Mouse (Mus musculus) intestine, embryonic 15.5 days (tissue): Measurements from ENCODE around the gene Tpm1. TPM values are rescaled to one million over a fixed set of nuclear protein-coding genes. Genes with fewer than 3 reads are reported as not detected.

Experiments
- ATAC-seq: fragments of 200-750 bp; cut with Nextera tagmentation; 2 replicates; pipeline ENCODE4 v1.8.0; 2017; ENCODE audit warnings: moderate TSS enrichment, moderate library complexity
- H3K27ac ChIP-seq: fragments of 300-500 bp; sonication (generic); 2 replicates; pipeline ENCODE4 v1.5.1; 2015; ENCODE audit warnings: mild to moderate bottlenecking, inconsistent platforms
- H3K27me3 ChIP-seq: fragments of 300-500 bp; sonication (generic); replicated peaks from 2 replicates; pipeline ENCODE4 v1.6.1; 2015; ENCODE audit warnings: inconsistent platforms
- H3K36me3 ChIP-seq: fragments of 300-500 bp; sonication (generic); 2 replicates; pipeline ENCODE4 v1.6.1; 2015; ENCODE audit warnings: inconsistent platforms
- H3K4me1 ChIP-seq: fragments of 300-500 bp; sonication (generic); replicated peaks from 2 replicates; pipeline ENCODE4 v1.6.1; 2015; ENCODE audit warnings: inconsistent platforms
- H3K4me2 ChIP-seq: fragments of 300-500 bp; sonication (generic); replicated peaks from 2 replicates; pipeline ENCODE4 v1.6.1; 2015; ENCODE audit warnings: mild to moderate bottlenecking, inconsistent platforms
- H3K4me3 ChIP-seq: fragments of 300-500 bp; sonication (generic); replicated peaks from 2 replicates; pipeline ENCODE4 v1.5.1; 2015; ENCODE audit warnings: inconsistent platforms
- H3K9ac ChIP-seq: fragments of 300-500 bp; sonication (generic); 2 replicates; pipeline ENCODE4 v1.6.1; 2015; ENCODE audit warnings: inconsistent platforms
- H3K9me3 ChIP-seq: fragments of 300-500 bp; sonication (generic); 2 replicates; pipeline ENCODE4 v1.6.1; 2016; ENCODE audit warnings: inconsistent platforms
- WGBS: fragments of 180-500 bp; shearing (Covaris S2); methylation state at CpG from one replicate; pipeline ENCODE4 v1.1.7; 2015; 5-methylcytosine and 5-hydroxymethylcytosine counted together
- polyA plus RNA-seq: library from polyadenylated mRNA; unstranded; fragments of >200 nt; fragmentation: Nextera tagmentation; extraction: Ambion mirVana; gene quantifications from 2 replicates; pipeline ENCODE4 v1.2.1, GENCODE M21; 2015

Tpm1 gene
- polyA plus RNA-seq, 1 experiment from 2014 or later = 1,099 TPM

GRCm38 (mm10) chr9:66991021-66991749 lies 58.0 kb downstream of the Tpm1 start:
- H3K27me3 ChIP-seq = no peaks in the 10 kb centered on the region
- H3K27ac ChIP-seq = no peak overlapping the region
- no peak overlapping the region for H3K4me3 ChIP-seq
- 60% methylated on average over 9 of the region's 9 CpGs for WGBS
- peaks cover 30% of the 10 kb centered on the region for H3K4me1 ChIP-seq
- H3K9me3 ChIP-seq = no peaks in the 10 kb centered on the region
- ATAC-seq = no peak
- H3K4me2 ChIP-seq = no peak overlapping the region
- H3K9ac ChIP-seq = no peak overlapping the region
- no peaks in the 10 kb centered on the region for H3K36me3 ChIP-seq

GRCm38 (mm10) chr9:66990046-66990445 lies 59.2 kb downstream of the Tpm1 start:
- Histone ChIP-seq H3K9me3 (no peaks in the 10 kb centered on the region), H3K27ac (peak overlapping the region; percentile 90), H3K4me3 (no peak overlapping the region), H3K27me3 (no peaks in the 10 kb centered on the region), H3K4me1 (peaks cover 30% of the 10 kb centered on the region), H3K9ac (no peak overlapping the region), H3K36me3 (no peaks in the 10 kb centered on the region), H3K4me2 (no peak overlapping the region; the same call in 1 of the 2 replicates)
- WGBS = 86% methylated on average over 5 of the region's 5 CpGs
- no peak for ATAC-seq

GRCm38 (mm10) chr9:66989581-66989980 lies 59.6 kb downstream of the Tpm1 start:
- WGBS = 43% methylated on average over 6 of the region's 6 CpGs

GRCm38 (mm10) chr9:66988888-66989414 lies 60.3 kb downstream of the Tpm1 start:
- 12% methylated on average over 6 of the region's 6 CpGs for WGBS

More at GRCm38 (mm10) chr9:66989581-66989980, 59.6 kb downstream of the Tpm1 start:
- peak overlapping the region; percentile 90 for H3K27ac ChIP-seq
- H3K36me3 ChIP-seq = no peaks in the 10 kb centered on the region
- H3K9ac ChIP-seq = no peak overlapping the region
- H3K9me3 ChIP-seq = no peaks in the 10 kb centered on the region
- no peak overlapping the region; the same call in 1 of the 2 replicates for H3K4me2 ChIP-seq
- H3K4me1 ChIP-seq = peaks cover 30% of the 10 kb centered on the region
- ATAC-seq = no peak
- no peak overlapping the region for H3K4me3 ChIP-seq
- no peaks in the 10 kb centered on the region for H3K27me3 ChIP-seq

GRCm38 (mm10) chr9:66988198-66988887 lies 60.9 kb downstream of the Tpm1 start:
- Histone ChIP-seq H3K4me3 (no peak overlapping the region), H3K27ac (peak overlapping the region; percentile 90), H3K4me1 (peaks cover 30% of the 10 kb centered on the region), H3K27me3 (no peaks in the 10 kb centered on the region), H3K9me3 (no peaks in the 10 kb centered on the region), H3K36me3 (no peaks in the 10 kb centered on the region), H3K9ac (no peak overlapping the region), H3K4me2 (no peak overlapping the region)
- WGBS = 46% methylated on average over 11 of the region's 11 CpGs
- ATAC-seq = peak; percentile 52

More at GRCm38 (mm10) chr9:66988888-66989414, 60.3 kb downstream of the Tpm1 start:
- peaks cover 30% of the 10 kb centered on the region for H3K4me1 ChIP-seq
- peak overlapping the region; percentile 90 for H3K27ac ChIP-seq
- ATAC-seq = peak; percentile 89
- H3K9ac ChIP-seq = no peak overlapping the region
- no peak overlapping the region for H3K4me2 ChIP-seq
- no peaks in the 10 kb centered on the region for H3K9me3 ChIP-seq
- no peak overlapping the region for H3K4me3 ChIP-seq
- no peaks in the 10 kb centered on the region for H3K36me3 ChIP-seq
- no peaks in the 10 kb centered on the region for H3K27me3 ChIP-seq

DNA sequence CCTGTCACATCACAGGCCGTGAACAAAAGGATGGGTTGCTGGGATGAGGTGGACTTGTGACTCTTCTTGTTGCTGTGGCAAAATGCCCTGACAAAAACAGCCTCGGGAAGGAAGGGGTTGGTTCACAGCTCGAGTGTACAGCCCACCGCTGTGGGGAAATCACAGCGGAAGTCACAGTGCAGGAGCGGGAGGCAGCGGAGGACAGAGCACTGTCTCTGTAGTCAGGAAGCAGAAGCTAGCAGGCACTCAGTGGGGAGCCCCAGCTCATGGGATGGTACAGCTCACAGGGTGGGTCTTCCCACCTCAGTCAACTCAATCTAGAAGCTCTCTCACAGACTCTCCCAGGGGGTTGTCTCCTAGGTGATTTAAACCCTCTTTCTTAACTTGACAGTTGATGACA lies 63.8 kb downstream of the Tpm1 start:
- H3K4me1 ChIP-seq = peaks cover 25% of the 10 kb centered on the region
- no peak overlapping the region for H3K4me2 ChIP-seq
- H3K9ac ChIP-seq = no peak overlapping the region
- no peak for ATAC-seq
- H3K9me3 ChIP-seq = no peaks in the 10 kb centered on the region
- H3K4me3 ChIP-seq = no peak overlapping the region
- no peaks in the 10 kb centered on the region for H3K27me3 ChIP-seq
- H3K36me3 ChIP-seq = no peaks in the 10 kb centered on the region
- H3K27ac ChIP-seq = no peak overlapping the region
- WGBS = 87% methylated on average over 7 of the region's 7 CpGs

- no peak overlapping the region for H3K4me2 ChIP-seq
- ATAC-seq = no peak
- 83% methylated on average over 7 of the region's 7 CpGs for WGBS
- H3K9me3 ChIP-seq = no peaks in the 10 kb centered on the region
- H3K4me3 ChIP-seq = no peak overlapping the region
- no peaks in the 10 kb centered on the region for H3K27me3 ChIP-seq
- no peaks in the 10 kb centered on the region for H3K4me1 ChIP-seq
- H3K9ac ChIP-seq = no peak overlapping the region
- no peaks in the 10 kb centered on the region for H3K36me3 ChIP-seq
- H3K27ac ChIP-seq = no peak overlapping the region
Measured at GRCm38 (mm10) chr9:66982085-66982484, 67.1 kb downstream of the Tpm1 start.

GRCm38 (mm10) chr9:66980458-66980857 lies 68.7 kb downstream of the Tpm1 start:
- peak; percentile 39; the same call in 1 of the 2 replicates for ATAC-seq
- no peaks in the 10 kb centered on the region for H3K9me3 ChIP-seq
- 9% methylated on average over 5 of the region's 5 CpGs for WGBS

DNA sequence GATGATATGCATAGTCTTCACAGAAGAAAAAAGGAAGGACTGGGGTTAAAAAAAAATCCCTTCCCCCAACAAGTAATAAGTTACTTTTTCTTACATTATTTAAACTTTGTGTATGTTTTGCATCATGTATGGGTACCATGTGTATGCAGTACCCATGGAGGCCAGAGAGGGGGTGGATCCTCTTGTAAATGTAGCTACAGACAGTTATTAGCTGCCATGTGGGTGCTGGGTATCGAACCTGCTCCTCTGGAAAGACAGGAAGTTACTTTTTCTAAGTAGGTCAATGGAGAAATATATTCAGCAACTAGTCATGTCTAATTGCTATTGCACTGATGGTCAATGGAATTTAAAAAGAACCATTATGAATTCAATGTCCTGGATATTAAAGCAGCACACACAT lies 70.7 kb downstream of the Tpm1 start:
- Histone ChIP-seq H3K4me1 (no peaks in the 10 kb centered on the region), H3K4me2 (no peak overlapping the region), H3K9ac (no peak overlapping the region), H3K36me3 (no peaks in the 10 kb centered on the region), H3K9me3 (no peaks in the 10 kb centered on the region), H3K27me3 (no peaks in the 10 kb centered on the region), H3K27ac (no peak overlapping the region), H3K4me3 (no peak overlapping the region)
- WGBS = 82% methylated on average over 1 of the region's 1 CpGs
- no peak for ATAC-seq

More at GRCm38 (mm10) chr9:66980458-66980857, 68.7 kb downstream of the Tpm1 start:
- Histone ChIP-seq H3K4me3 (no peak overlapping the region), H3K4me2 (no peak overlapping the region), H3K4me1 (no peaks in the 10 kb centered on the region), H3K27ac (no peak overlapping the region), H3K27me3 (no peaks in the 10 kb centered on the region), H3K9ac (no peak overlapping the region), H3K36me3 (no peaks in the 10 kb centered on the region)

DNA sequence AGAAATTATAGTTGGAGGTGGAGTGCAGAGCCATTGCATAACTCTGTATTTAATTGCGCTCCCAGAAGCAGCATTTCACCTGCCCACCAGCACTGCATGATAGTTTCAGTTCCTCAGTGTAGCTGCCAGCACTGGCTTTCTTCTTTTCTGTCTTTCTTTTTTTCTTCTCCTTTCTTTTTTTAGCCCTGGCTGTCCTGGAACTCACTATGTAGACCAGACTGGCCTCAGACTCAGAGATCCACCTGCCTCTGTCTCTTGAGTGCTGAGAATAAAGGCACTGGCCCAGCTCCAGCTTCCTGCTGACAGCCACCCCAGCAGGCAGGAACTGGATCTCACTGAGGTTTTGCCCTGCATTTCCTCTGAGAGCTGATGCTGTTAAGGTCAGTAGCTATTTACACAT lies 71.2 kb downstream of the Tpm1 start:
- no peaks in the 10 kb centered on the region for H3K36me3 ChIP-seq
- H3K4me3 ChIP-seq = no peak overlapping the region
- H3K27me3 ChIP-seq = no peaks in the 10 kb centered on the region
- H3K27ac ChIP-seq = no peak overlapping the region
- no peak for ATAC-seq
- H3K4me1 ChIP-seq = no peaks in the 10 kb centered on the region
- no peaks in the 10 kb centered on the region for H3K9me3 ChIP-seq
- WGBS = 94% methylated on average over 1 of the region's 1 CpGs
- H3K4me2 ChIP-seq = no peak overlapping the region
- no peak overlapping the region for H3K9ac ChIP-seq

GRCm38 (mm10) chr9:66977121-66977520 lies 72.1 kb downstream of the Tpm1 start:
- 72% methylated on average over 5 of the region's 5 CpGs for WGBS
- Histone ChIP-seq H3K4me2 (no peak overlapping the region), H3K9me3 (no peaks in the 10 kb centered on the region), H3K4me3 (no peak overlapping the region), H3K9ac (no peak overlapping the region), H3K4me1 (no peaks in the 10 kb centered on the region), H3K27ac (no peak overlapping the region), H3K27me3 (no peaks in the 10 kb centered on the region), H3K36me3 (no peaks in the 10 kb centered on the region)
- ATAC-seq = no peak

DNA sequence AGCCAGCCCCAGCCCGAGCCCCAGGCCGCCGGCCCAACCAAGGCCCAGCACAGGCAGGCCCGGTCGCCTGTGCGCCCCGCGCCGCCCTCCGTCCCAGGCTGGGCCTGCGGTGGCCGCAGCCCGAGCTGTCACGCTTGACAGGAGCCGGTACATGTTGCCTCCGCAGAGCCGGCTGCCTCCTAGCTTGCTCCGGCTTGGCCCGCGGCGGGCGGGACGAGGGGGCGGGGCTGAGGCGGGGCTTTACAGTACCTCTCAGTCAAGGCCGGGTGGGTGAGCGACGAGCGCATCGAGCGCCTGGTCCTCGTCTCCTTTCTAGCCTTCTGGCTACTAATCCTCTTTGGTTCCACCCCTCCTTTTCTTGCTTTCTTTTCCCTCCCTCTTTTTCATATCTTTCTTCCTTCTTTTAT lies 74.0 kb downstream of the Tpm1 start, which contains the start of gene Lactb:
Gene Lactb, minus strand, starts transcription at position 246 of the 407 bp plus-strand sequence.
- peak within 1 kb of the TSS; percentile 82 for H3K4me2 ChIP-seq
- peak within 1 kb of the TSS; percentile 90 for H3K27ac ChIP-seq
- H3K9me3 ChIP-seq = no peaks in the 10 kb centered on the region
- 1% methylated on average over 32 of the region's 32 CpGs for WGBS
- H3K4me1 ChIP-seq = no peaks in the 10 kb centered on the region
- peak within 1 kb of the TSS; percentile 74 for H3K9ac ChIP-seq
- H3K36me3 ChIP-seq = no peaks in the 10 kb centered on the region
- peak; percentile 98 for ATAC-seq
- peak within 1 kb of the TSS; percentile 94 for H3K4me3 ChIP-seq
- H3K27me3 ChIP-seq = no peaks in the 10 kb centered on the region
